Mouse (Mus musculus) telencephalon, adult 2 months (tissue): ENCODE results near the gene Cdca7l.
"Not testable (repeated sequence)": the region's sequence is repeated elsewhere in the genome, so short reads cannot be mapped to it uniquely, and the experiment has no call there.

Source experiments
- DNase-seq: peaks from one replicate; pipeline ENCODE4 v3.0.0-alpha.2; 2011; ENCODE audit warnings: low read depth, low spot score

Cdca7l gene

DNA sequence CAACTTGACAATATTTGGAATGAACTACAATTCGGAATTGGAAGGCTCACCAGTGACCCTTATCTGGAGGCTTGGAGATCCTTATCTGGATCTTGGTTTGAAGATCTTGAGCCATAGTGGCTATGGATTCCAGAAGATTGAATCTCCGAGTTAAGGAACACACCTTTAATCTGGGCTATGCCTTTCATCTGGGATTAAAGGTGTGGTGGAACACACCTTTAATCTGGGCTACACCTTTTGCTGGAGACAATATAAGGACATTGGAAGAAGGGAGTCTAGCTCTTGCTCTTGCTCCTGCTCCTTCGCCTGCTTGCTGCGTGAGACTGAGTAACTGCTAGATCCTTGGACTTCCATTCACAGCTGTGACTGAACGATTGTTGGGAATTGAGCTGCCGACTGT lies at the start of gene Cdca7l:
Gene Cdca7l (plus strand): TSS at position 301 of the 400 bp plus-strand sequence.
- DNase-seq: not testable (repeated sequence)

DNA sequence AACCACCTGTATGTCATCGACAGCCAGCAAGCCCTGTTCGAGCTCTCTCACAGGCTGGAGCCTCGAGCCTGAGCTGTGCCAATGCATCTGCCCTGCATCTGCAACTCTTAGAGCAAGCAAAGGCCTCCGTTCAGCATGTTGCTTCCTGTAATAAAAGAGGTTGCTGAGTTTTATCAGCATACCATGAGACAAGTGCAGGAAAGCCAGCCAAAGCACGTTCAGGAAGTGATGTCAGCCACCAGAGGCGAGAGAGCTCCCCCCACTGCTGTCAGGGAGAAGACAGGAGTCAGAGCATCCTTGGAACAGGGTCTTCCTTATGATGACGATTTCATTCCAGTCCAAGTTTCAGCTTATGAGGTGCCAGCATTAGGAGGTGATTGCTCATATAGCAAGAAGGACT lies 48.1 kb upstream of the Cdca7l start:
- DNase-seq: no peak

GRCm38 (mm10) chr12:117760373-117760772 lies 43.7 kb upstream of the Cdca7l start:
- DNase-seq: peak; percentile 56

DNA sequence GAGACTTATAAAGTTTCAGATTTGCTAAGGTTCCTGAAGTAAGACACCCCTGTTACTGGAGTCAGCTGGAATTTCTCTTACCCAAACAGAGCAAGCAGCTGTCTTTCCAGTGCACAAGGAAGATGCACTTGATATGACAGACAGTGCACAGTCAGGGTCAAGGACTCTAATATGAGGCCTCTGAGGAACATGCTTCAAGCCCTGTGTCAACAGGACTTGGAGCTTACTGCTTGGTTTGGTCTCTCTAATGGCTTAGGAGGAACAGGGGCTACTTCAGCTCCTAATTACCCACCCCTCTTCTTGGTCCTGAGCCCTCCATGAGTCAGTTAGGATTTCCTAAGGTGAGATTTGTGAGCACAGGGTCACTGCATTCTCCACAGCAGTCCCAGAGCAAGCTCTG lies 43.2 kb upstream of the Cdca7l start:
- DNase-seq: no peak

DNA sequence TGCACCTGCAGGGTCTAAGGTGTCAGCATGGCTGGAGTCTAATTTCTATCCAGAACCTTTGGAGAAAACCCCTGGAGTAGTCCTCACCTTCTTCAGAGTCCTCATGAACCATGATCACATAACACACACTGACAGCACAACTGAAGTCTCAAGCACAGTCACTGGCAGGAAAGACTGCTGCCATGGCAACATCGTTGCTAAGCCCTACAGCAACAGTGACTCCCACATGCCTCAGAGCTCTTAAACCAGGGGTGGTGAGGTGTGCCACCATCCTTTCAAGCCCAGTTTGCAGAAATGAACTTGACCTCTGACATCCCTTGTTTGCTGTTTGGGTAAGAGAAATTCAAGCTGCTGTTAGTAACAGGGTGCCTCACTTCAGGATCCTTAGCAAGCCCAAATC lies 42.4 kb upstream of the Cdca7l start:
- DNase-seq: peak; percentile 69

DNA sequence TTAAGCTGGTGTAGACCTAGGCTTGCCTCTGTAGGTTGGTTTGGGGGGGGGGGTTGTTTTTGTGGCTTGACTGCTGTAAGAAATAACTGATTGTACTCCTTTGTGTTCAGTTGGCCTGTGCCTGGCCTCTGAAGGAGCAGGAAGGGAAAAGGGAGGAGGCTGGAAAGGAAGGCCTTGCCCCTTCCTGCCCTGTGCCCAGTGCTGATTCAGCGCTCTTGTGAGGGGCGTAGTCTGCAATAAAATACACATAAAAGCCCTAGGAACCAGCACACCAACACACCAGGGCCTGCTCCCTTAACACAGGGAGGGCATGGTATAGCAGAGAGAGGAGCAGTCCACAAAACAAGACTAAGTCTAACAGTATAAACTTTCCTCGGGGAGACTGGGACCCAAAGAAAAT lies 40.8 kb upstream of the Cdca7l start:
- no peak for DNase-seq

DNA sequence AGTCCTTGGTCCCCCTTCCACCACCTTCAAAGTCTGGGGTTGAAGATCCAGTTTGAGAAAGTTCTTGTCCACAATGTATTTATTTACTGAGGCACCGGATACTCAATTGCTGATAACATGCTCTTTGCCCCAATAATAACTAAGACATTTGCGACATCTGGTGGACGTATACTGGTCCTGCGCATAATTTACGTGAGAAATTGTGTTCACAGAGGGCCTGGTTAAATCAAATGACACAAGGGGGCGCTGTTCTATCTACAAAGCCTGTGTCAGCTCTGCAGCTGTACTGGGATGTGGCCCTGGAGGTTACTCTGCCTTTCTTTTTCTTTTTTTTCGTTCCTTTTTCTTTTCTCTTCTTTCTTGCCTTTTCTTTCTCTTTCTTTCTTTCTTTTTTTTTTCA lies 39.2 kb upstream of the Cdca7l start:
- DNase-seq: peak; percentile 69

DNA sequence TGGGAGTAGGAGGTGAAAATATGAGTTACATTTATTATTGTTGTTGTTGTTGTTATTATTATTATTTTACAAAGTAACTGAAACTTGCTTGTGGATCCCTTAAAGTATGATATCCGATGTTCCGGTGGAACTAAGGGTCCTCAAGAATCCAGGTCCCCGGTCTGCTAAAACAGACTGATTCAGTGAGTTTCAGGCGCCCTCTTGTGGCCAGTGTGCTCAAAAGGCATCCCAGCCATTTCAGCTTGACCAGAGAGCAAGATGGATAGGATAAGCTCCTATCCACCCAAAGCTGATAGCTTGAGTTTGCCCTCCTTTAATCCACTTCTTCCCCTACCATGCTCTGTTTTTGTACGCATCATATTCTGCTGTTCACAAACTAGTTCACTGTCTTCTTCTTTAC lies 35.0 kb upstream of the Cdca7l start:
- DNase-seq: peak; percentile 50

DNA sequence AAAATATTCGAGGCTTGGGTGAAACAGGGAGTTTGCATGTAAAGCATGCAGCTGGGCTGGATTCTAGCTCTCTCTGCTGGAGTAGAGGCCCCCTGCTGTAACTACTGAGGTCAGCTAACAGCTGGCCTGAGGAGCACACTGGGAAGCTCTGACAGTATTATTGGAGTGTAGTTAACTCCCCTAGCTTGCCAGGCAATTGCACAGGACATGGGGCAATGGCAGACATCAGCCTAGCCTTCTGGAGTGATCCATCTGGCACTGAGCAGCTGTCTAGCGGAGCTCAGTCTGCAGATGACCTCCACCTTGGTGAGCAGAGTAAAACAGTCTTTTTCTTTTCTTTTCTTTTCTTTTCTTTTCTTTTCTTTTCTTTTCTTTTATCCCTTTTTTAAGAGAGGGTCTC lies 33.9 kb upstream of the Cdca7l start:
- DNase-seq: no peak

DNA sequence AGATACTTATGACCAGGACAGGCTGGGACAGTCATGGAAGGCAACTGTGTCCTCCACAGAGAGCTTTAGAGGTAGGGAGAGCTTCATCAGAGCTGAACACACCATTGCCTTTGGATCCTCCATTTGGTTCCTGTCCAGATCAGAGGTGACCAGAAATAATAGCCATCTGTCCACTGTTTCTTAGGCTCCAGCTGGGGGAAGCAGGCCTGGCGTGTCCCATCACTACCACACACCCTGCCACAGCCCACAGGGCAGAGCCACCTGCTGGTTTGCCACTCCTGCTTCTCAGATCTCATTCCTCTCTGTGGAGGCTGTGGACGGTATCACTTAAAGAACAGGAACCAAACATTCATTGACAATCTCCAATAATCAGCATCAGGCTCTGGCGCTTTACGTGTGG lies 32.9 kb upstream of the Cdca7l start:
- DNase-seq: no peak

GRCm38 (mm10) chr12:117772638-117773037 lies 31.5 kb upstream of the Cdca7l start:
- peak; percentile 35 for DNase-seq

GRCm38 (mm10) chr12:117776841-117777240 lies 27.2 kb upstream of the Cdca7l start:
- no peak for DNase-seq

DNA sequence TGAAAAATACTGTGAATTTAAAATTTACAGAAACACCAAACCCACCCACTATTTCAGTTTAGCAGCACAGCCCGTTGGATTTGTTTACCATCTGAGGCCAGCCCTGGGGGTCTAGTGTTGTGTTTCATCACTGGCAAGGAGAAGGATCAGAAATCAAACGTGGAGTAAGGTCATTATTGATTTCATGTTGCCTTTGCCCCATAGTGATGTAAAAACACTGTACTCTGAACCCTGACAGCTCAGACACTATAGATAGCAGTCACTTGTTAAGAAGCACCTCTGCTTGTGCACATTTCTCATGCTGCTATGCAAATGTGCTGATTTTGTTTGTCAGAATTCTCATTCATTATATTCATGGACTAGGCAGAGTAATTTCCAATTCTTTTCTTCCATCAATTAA lies 22.7 kb upstream of the Cdca7l start:
- DNase-seq: no peak

DNA sequence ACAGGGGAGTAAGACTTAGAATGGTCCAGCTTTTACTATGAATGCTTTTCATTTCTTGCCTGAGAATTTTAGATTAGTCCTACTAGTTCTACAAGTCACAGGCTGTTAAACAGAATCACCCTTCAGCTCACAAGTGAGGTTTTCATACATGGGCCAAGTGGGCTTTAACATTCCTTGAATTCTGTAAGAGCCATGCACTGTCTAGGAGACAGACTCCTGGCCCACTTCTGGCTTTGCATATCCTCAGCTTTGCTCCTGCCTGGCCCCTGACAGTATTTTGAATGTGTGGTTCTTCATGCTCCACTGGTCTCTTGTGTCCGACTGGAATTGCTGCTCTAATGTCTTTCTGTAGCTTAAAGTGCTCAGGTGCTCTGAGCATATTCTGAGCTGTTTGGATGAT lies 20.7 kb upstream of the Cdca7l start:
- no peak for DNase-seq

GRCm38 (mm10) chr12:117786621-117787020 lies 17.5 kb upstream of the Cdca7l start:
- DNase-seq: no peak

- DNase-seq: no peak
Measured at GRCm38 (mm10) chr12:117788513-117789011, 15.5 kb upstream of the Cdca7l start.

GRCm38 (mm10) chr12:117789017-117789416 lies 15.1 kb upstream of the Cdca7l start:
- DNase-seq: no peak

GRCm38 (mm10) chr12:117795303-117795702 lies 8.8 kb upstream of the Cdca7l start:
- DNase-seq: no peak

DNA sequence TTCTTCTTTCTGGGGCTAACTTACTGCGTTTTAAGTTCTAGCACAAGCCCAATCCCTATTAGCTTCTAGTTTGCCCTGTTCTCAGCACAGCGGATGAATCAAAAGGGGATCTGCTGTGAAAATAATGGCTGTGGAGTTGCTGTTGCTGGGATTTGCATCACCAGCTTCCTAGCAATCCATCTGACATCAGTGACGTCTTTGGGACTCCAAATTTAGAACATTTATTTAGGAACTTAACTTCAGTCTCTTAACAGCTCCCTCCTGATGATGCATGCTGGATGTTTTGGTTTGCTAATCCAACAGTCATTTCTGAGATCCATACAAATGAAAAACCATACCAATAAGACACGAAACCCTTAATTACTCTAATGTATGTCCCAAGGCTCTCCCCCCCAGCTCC lies 1.5 kb downstream of the Cdca7l start:
- DNase-seq: peak; percentile 58

DNA sequence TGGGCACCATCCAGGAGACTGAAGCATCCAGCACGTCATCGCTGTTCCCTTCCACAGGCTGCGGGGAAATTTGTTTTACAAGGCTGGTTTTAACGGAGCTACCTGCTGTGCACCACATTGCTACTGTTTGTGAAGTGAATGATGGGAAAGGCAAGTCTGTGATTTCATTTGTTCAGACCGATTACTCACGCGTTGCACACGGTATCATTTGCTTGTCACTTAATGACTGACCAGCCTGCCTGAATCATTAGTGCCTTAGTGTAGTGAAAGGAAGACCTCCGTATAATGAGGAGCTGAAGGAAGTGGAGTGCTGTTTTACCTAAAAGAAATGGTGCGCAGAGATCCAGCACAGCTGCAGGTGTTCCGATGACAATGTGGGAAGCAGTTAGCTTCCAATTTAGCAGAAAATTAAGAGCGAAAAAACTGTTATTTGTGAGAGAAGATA lies 1.9 kb downstream of the Cdca7l start:
- DNase-seq: peak; percentile 53

DNA sequence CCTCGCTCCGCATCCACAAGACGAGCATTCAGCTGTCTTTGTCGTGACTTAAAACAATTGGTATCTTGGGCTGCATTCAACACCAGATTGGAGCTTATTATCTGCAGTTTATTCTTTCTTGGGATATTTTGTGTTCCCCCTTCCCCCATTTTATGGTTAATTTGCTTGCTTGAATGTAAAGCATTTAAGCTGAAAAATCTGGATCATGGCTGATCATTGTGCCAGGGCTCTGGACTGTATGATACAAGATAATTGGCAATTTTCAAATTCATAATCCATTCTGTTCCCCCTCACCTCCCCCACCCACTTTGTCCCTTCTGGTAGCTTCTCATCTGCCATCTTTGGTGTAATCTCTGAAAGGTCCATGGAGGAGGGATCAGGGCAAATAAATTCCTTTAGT lies 2.4 kb downstream of the Cdca7l start:
- no peak for DNase-seq

DNA sequence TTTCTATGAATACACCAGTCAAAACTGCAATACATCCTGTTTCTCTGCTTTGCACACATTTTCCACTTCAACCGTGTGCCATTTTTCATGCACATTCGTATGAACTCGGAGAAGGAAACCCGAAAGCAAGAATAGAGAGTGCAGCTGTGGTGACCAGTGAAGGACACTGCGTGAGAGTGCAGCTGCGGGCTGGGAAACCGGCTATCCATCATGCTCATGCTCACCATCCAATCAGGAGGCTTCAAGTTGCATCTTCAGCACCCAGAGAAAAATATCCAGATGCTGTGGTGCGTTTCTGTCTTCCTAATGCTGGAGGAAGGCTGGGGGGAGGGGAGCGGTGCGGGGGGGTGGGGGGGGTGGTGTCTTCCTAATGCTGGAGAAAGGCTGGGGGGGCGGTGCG lies 3.5 kb downstream of the Cdca7l start:
- DNase-seq: no peak

DNA sequence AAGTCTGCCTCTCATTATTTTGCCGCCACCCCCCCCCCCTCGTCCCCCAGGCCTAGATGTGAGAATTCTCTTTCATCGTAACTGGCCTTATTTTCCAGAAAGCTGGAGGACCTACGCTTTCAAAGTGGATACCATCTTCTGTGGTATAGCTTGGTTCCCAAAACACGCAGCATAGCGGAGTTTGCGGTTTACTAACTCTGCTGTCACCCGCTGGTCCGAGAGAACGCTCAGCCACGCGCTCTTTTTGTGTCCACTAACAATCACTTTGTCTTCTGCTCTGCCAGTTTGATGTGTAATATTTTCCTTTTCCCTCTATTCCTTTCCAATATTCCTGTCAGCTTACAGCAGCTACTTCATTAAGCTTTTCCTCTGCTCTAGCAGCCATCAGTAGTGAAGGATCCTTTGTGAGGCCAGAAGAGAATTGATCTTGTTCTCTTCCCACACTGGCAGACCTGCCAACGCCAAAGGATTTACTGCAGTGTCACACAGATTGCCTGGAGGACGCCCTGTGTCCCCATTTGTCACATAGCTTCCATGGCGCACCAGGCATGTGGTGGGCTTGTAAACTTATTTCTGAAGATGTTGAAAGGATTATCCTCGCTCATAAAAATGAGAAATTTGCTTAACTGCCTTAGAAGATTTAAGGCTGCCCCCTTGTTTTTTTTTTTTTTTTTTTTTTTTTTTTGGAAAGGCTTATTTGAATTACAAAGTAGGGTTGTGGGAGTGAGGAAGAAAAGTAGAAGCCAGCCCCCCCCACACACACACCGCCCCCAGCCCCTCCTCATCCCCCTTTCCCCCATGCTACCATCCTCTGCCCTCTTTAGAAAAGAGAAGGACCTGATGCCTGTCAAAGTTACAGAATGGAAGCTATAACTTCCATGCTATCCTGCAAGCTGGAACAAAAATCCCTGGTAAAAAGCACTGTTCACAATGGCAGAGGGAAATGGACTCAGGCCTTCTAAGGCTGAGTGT lies 4.6 kb downstream of the Cdca7l start:
- DNase-seq: no peak
